Mouse (Mus musculus) hindbrain, postnatal 0 days (tissue): ENCODE data around the gene Arl6ip5. TPM values are rescaled to one million over a fixed set of nuclear protein-coding genes. Genes with fewer than 3 reads are reported as not detected.

Experiments
- ATAC-seq: fragments of 200-750 bp; cut with Nextera tagmentation; 2 replicates; pipeline ENCODE4 v1.8.0; 2017; ENCODE audit warnings: mild to moderate bottlenecking, moderate TSS enrichment, moderate library complexity
- DNase-seq: peaks from one replicate; pipeline ENCODE4 v3.0.0-alpha.2; 2015; ENCODE audit warnings: low spot score
- H3K27ac ChIP-seq: fragments of 300-500 bp; sonication (generic); 2 replicates; pipeline ENCODE4 v1.5.1; 2014; ENCODE audit warnings: mild to moderate bottlenecking
- H3K27me3 ChIP-seq: fragments of 300-500 bp; sonication (generic); 2 replicates; pipeline ENCODE4 v1.6.1; 2014; ENCODE audit warnings: low read length, mixed read lengths; ENCODE audit not compliant: insufficient read depth
- H3K36me3 ChIP-seq: fragments of 300-500 bp; sonication (generic); 2 replicates; pipeline ENCODE4 v1.6.1; 2014; ENCODE audit warnings: low read length, mixed read lengths; ENCODE audit not compliant: insufficient read depth
- H3K4me1 ChIP-seq: fragments of 300-500 bp; sonication (generic); 2 replicates; pipeline ENCODE4 v1.6.1; 2014; ENCODE audit warnings: antibody characterized with exemption, low read length, mixed read lengths; ENCODE audit not compliant: insufficient read depth
- H3K4me2 ChIP-seq: fragments of 300-500 bp; sonication (generic); 2 replicates; pipeline ENCODE4 v1.6.1; 2014; ENCODE audit warnings: low read depth, mild to moderate bottlenecking, low read length, moderate library complexity, mixed read lengths
- H3K4me3 ChIP-seq: fragments of 300-500 bp; sonication (generic); 2 replicates; pipeline ENCODE4 v1.5.1; 2014; ENCODE audit warnings: low read length
- H3K9ac ChIP-seq: fragments of 300-500 bp; sonication (generic); replicated peaks from 2 replicates; pipeline ENCODE4 v1.6.1; 2014; ENCODE audit warnings: mild to moderate bottlenecking, low read length, moderate library complexity, mixed read lengths
- H3K9me3 ChIP-seq: fragments of 300-500 bp; sonication (generic); 2 replicates; pipeline ENCODE4 v1.6.1; 2016; ENCODE audit warnings: low read length, mixed read lengths
- CTCF ChIP-seq: IDR thresholded peaks from 2 replicates; pipeline ENCODE4 v1.5.1; 2016; ENCODE audit warnings: antibody characterized with exemption, control low read depth, low read depth
- WGBS: fragments of 180-500 bp; shearing (Covaris S2); extraction: QIAGEN DNeasy Blood & Tissue Kit; methylation state at CpG from one replicate; pipeline ENCODE4 v1.1.7; 2014; 5-methylcytosine and 5-hydroxymethylcytosine counted together
- polyA plus RNA-seq: library from polyadenylated mRNA; unstranded; fragments of >200 nt; fragmentation: Nextera tagmentation; extraction: Ambion mirVana; gene quantifications from 2 replicates; pipeline ENCODE4 v1.2.1, GENCODE M21; 2015
- total RNA-seq: library from RNA; depleted of rRNA; stranded (reverse); fragments of >200 nt; gene quantifications from 2 replicates; pipeline ENCODE4 v1.2.3, GENCODE M21; 2014

Arl6ip5 gene
- total and polyA plus RNA-seq, 2 experiments from 2014 or later, result 88.3 to 122 TPM

DNA sequence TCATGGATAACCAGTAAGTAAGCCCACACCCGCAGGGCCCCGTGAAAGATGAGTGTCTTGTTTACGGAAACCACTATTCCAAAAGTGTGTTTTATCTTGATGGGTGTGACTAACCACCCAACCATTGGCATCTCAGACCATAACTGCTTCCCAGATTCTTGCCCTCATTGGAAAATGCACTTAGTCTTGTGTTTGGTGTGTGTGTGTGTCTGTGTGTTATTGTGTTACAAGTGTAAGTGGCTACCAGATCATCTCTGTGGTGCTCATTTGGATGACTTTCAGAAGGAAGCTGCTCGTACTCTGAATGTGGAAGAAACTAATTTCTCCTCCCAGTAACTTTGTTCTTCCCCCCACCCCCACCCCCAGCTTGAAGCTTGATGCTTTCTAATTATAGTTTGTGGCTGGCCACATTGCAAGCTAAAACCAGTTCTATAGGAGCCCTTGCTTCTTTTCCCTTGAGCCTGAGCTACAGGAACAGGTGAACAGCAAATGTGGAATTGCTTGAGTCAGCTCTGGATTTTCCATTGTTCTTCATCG lies 12.5 kb downstream of the Arl6ip5 start:
- Histone ChIP-seq H3K4me3 (no peak overlapping the region), H3K27me3 (no peaks in the 10 kb centered on the region), H3K36me3 (no peaks in the 10 kb centered on the region), H3K9ac (no peak overlapping the region), H3K4me2 (no peak overlapping the region), H3K9me3 (no peaks in the 10 kb centered on the region), H3K4me1 (no peaks in the 10 kb centered on the region), H3K27ac (no peak overlapping the region)
- DNase-seq (no peak), ATAC-seq (no peak)
- WGBS, result 77% methylated on average over 5 of the region's 5 CpGs
- TF ChIP-seq CTCF, result no peak

DNA sequence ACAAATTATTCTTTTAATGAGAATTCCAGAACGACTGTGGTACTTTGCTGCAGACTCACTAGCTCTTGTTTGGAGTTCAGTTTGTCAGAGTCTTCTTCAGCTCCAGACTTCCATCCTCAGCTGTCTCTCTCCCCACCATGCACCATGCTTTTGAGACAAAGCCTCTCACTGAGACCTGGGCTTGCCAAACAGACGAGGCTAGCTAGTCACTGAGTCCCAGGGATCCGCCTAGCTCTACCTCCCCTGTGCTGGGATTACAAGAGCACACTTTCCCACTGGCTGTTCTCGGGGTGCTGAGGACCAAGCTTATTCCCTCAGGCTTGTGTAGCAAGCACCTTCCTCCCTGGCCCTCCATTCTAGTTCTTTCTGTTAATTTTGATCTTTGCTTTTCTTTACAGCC lies 13.1 kb downstream of the Arl6ip5 start:
- H3K27ac ChIP-seq, result no peak overlapping the region
- TF ChIP-seq CTCF, result no peak
- DNase-seq (no peak), ATAC-seq (no peak)
- 75% methylated on average over 4 of the region's 4 CpGs for WGBS
- H3K4me2 ChIP-seq, result no peak overlapping the region
- H3K27me3 ChIP-seq, result no peaks in the 10 kb centered on the region
- no peaks in the 10 kb centered on the region for H3K36me3 ChIP-seq
- H3K4me1 ChIP-seq, result no peaks in the 10 kb centered on the region
- no peak overlapping the region for H3K4me3 ChIP-seq
- H3K9ac ChIP-seq, result no peak overlapping the region
- H3K9me3 ChIP-seq, result no peaks in the 10 kb centered on the region

DNA sequence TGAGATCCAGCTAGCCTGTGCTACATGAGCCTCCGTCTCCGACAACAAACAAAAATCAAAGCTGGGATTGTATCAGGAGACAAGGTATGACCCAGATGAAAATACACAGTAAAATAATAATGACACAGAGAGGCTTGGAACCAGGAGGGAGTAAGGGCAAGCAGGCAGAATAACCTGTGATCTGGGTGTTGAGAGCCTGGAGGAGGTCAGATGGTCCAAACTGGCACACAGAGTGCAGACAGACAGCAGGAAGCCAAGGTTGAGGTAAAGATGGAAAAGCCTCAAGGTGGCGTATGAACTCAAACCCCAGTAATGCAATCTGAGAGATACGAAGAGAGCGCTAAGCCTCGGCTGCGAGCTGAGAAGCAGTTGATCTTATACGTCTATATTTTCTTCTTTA lies 14.0 kb downstream of the Arl6ip5 start:
- Histone ChIP-seq H3K36me3 (peaks cover 2% of the 10 kb centered on the region; the same call in 1 of the 2 replicates), H3K27me3 (no peaks in the 10 kb centered on the region), H3K9me3 (no peaks in the 10 kb centered on the region), H3K9ac (no peak overlapping the region), H3K4me2 (no peak overlapping the region), H3K27ac (no peak overlapping the region), H3K4me1 (no peaks in the 10 kb centered on the region), H3K4me3 (no peak overlapping the region)
- ATAC-seq (no peak), DNase-seq (no peak)
- TF ChIP-seq CTCF, result no peak
- WGBS, result 93% methylated on average over 8 of the region's 8 CpGs

DNA sequence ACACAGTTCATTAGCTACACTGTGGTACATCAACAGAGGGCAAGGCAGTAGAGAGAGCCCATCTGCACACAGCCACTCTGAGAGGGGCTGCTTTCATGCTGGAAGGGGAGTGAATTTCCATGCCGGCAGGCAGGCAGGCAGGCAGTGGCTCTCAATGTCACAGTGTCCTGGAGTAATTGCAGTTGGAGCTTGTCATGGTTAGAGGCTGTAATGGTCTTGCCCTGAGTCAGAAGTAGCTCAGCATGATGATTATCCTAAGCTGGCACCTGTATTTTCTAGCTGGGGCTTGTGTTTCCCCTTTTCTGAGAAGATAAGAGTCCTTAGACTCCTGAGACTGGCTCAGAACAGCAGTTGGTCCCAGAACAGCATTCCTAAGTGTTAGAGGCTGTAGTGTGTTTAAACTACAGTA lies 15.6 kb downstream of the Arl6ip5 start:
- Histone ChIP-seq H3K4me1 (no peaks in the 10 kb centered on the region), H3K36me3 (peaks cover 9% of the 10 kb centered on the region; the same call in 1 of the 2 replicates), H3K9ac (no peak overlapping the region), H3K4me3 (no peak overlapping the region), H3K9me3 (no peaks in the 10 kb centered on the region), H3K27me3 (no peaks in the 10 kb centered on the region), H3K27ac (peak overlapping the region; percentile 26; the same call in 1 of the 2 replicates), H3K4me2 (no peak overlapping the region)
- 0% methylated on average over 1 of the region's 1 CpGs for WGBS
- ATAC-seq (peak; percentile 38; the same call in 1 of the 2 replicates), DNase-seq (no peak)
- no peak for TF ChIP-seq CTCF

DNA sequence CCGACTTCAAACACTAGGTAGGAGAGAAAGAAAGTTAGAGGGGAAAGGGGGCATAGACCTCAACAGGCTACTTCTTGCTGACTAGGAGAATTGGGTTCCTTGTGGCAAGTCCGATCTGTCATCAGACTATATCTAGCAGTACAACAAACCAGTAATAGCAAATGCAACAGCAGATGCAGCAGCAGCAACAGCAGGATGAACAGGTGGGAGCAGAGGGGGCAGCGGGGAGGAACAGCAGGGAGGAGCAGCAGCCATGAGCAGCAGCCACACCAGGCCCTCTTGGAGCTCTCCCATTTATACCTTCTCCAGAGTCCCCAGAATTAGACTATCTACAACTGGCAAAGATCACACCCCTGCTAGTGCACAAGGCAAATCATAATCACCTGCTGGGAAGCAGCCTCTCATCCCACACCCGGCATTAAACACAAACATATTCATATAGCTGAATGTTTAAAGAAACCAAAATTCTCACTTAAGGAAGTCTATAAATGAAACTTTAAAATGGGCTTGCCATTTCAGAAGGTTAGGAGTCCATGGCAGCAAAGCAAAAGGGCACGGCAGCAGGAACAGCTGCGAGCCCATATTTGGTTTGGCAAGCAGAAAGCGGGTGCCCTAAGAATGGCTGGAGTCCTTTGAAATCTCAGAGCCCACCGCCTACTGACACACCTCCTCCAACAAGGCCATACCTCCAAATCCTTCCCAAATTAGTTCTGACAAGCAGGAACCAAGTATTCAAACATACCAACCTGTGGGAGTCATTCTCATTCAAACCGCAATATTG lies 16.8 kb downstream of the Arl6ip5 start:
- Histone ChIP-seq H3K9me3 (no peaks in the 10 kb centered on the region), H3K27ac (no peak overlapping the region), H3K4me3 (no peak overlapping the region), H3K4me2 (no peak overlapping the region), H3K9ac (no peak overlapping the region), H3K27me3 (no peaks in the 10 kb centered on the region), H3K36me3 (peaks cover 18% of the 10 kb centered on the region; the same call in 1 of the 2 replicates), H3K4me1 (no peaks in the 10 kb centered on the region)
- TF ChIP-seq CTCF, result no peak
- ATAC-seq, result no peak
- 96% methylated on average over 9 of the region's 9 CpGs for WGBS
- no peak for DNase-seq

DNA sequence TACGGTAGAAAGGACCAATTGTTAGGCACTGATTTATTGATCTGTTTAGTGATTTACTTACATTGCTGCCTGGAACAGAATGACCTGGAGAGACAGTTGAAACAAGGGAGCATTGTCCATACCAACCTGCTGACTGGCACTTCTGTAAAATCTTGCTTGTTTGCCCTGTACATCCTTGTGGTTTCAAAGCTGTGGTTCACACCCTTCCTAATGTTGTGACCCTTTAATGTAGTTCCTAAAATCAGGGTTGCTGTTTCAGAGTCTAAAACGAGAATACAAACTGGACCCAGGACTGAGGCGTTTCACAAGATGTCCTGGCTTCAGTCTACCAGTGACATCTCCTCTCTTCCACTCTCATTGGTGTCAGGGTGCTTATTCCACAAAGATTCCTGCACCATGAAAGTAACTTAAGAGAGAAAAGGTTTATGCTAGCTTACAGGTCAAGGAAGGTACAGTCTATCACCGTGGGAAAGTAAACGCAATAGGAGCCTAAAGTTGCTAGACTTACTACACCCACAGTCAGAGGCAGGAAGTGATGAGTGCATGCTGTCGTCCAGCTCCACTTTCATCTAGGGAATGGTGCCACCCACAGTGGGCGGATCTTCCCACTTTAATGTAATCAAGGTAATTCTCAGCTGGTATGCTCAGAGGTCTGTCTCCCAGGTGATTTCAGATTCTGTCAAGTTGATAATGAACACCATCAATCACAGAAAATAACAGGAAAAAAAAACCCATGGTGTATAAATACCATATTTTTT lies 24.6 kb downstream of the Arl6ip5 start:
- DNase-seq, result no peak
- TF ChIP-seq CTCF, result no peak
- H3K27me3 ChIP-seq, result no peaks in the 10 kb centered on the region
- H3K36me3 ChIP-seq, result peaks cover 21% of the 10 kb centered on the region; the same call in 1 of the 2 replicates
- no peak overlapping the region for H3K4me3 ChIP-seq
- H3K4me1 ChIP-seq, result no peaks in the 10 kb centered on the region
- 89% methylated on average over 7 of the region's 7 CpGs for WGBS
- no peak overlapping the region for H3K27ac ChIP-seq
- no peak overlapping the region for H3K4me2 ChIP-seq
- no peaks in the 10 kb centered on the region for H3K9me3 ChIP-seq
- no peak for ATAC-seq
- H3K9ac ChIP-seq, result no peak overlapping the region

DNA sequence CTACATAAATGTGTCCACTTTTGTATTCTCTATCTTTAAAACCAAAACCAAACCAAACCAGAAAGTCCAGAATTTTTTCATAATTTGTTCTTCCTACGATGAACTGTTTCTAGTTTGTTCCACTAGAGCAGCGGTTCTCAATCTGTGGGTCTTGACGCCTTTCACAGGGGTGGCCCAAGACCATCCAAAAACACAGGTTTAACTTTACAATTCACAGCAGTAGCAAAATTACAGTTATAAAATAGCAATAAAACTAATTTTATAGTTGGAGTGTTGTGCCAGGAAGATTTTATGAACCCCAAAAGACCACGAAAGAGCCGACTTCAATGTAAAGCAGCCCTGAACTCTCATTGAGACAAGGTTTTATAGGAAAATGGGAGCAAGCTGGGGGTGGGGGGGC lies 25.6 kb downstream of the Arl6ip5 start:
- TF ChIP-seq CTCF, result no peak
- no peaks in the 10 kb centered on the region for H3K9me3 ChIP-seq
- 94% methylated on average over 5 of the region's 5 CpGs for WGBS

More for the DNA sequence above, 25.6 kb downstream of the Arl6ip5 start:
- Histone ChIP-seq H3K4me1 (no peaks in the 10 kb centered on the region), H3K36me3 (peaks cover 18% of the 10 kb centered on the region; the same call in 1 of the 2 replicates), H3K9ac (no peak overlapping the region), H3K4me3 (no peak overlapping the region), H3K27ac (no peak overlapping the region), H3K27me3 (no peaks in the 10 kb centered on the region), H3K4me2 (no peak overlapping the region)
- DNase-seq (no peak), ATAC-seq (no peak)
